Mouse (Mus musculus) heart, postnatal 10 days (tissue): ENCODE data around the gene Shb. TPM values are rescaled to one million over a fixed set of nuclear protein-coding genes. Genes with fewer than 3 reads are reported as not detected.
"Not testable (repeated sequence)": the region's sequence is repeated elsewhere in the genome, so short reads cannot be mapped to it uniquely, and the experiment has no call there.

ENCODE experiments used
- DNase-seq, 2 experiments: peaks; one replicate each; pipeline ENCODE4 v3.0.0; 2021
- intact Hi-C: fragments of 180-260 bp; cut with DNase I; formaldehyde crosslinking; loops from one replicate; pipeline ENCODE4 v1.15.1; 2025
- total RNA-seq, 2 experiments: library from RNA; stranded (reverse); gene quantifications; 2 replicates each; pipeline ENCODE4 v1.2.3; 2021

The Shb gene
- total RNA-seq, 2 experiments from 2014 or later: 67.9 to 71.6 TPM

DNA sequence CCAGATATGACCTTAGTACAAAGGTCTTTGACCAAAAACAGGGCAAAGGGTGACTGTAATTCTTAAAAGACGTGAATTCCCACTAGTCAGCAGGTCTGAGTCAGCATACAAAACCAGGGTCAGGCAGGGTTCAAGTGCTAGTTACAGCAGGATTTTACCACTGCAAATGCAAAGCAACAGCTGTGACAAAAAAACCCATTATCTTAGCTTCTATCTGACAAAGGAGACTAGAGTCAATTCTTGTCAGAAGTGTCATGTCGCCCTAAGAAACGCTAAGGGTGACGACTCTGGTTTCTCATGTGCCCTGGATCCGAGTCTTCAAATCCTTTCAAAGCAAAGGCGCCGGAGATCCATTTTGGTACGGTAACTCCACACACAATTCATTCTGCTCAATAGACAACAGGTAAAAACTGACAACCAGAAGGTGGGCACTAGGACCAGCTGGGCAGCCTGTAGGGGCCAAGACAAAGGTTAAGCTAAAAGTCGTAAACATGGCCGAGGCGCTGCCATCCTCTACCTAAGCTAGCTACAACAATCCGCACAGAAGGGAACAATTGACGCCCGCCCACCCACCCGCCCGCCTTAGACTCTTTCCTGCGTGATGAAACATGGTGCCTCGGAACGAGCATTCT is 124.5 kb downstream of the Shb start:
- intact Hi-C loops: loop anchor here (1.0 kb wide), 1 partner anchor 66 kb away; the partner anchor contains the start of genes Dcaf10 and Exosc3
- DNase-seq: peak in 1 of 2 experiments; percentile 36

DNA sequence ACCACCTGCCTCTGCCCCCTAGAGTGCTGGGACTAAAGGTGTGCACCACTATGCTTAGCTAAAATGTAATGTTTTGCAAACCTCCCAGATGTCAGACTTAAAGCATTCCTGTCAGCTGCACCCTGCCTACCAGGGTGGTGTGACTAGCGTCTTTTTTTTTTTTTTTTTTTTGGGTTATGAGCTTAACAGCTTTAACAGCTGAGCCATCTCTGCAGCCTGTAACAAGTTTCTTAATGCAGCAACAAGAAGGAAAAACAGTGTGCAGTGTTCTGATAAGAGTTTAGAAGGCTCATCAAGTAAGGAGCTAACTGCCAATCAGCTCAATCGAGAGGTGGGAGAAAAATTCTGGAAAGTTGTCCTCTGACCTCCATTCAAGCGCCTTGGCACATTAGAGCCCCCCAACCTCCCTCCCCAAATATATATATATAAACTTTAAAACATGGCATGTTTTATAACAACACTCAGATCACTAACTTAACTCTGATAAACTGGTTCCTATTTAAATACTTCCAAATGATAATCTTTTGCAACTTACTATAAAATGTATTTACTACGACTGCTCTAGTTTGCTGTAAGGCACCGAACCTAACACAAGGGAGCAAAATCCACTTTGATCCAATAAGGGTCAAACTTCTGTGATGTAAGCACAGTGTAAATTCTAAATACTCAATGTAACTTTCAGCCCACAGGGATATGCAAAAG is 125.1 kb downstream of the Shb start:
- intact Hi-C loops: loop anchor here (1.0 kb wide), 1 partner anchor 65 kb away; the partner anchor contains the start of genes Dcaf10 and Exosc3

DNA sequence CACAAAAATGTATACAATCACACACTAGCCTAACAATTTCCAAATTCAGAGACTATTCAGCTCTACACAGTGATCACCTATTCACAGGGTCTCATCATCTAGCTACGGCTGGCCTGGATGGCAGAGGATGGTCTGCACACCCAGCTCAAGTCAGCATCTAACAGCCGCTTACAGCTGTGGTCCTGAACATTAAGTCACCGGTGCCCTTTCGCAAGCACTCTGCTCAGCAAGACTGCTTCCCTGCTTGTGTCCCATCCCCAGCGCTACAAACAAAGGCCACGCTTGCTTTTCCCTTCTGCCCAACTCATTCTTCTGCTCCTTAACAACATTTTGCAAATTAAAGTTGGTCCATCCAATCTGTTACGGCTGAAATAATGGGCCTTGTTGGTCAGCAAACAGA is 125.9 kb downstream of the Shb start:
- no peak for DNase-seq
- intact Hi-C loops: no loop called here

More for the DNA sequence above, 125.1 kb downstream of the Shb start:
- DNase-seq: no peak

DNA sequence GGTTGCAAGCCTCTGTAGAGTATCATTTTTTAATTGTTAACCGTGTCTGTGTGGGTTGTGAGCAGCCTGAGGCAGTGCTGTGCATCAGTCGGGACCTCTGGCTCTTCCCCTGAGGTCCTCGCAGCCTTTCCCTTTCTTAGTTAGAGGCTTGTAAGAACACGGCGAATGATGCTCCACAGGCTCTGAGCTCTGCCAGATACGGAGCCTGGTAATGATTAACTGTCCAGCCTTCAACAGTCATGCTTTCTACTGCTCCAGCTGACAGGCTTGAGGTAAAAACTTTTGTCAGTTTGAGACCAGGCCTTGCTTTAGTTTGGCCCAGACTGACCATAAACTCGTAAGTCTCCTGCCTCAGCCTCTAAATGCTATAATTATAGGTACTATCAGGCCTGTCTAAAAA is 127.0 kb downstream of the Shb start:
- DNase-seq: no peak
- intact Hi-C loops: no loop called here

DNA sequence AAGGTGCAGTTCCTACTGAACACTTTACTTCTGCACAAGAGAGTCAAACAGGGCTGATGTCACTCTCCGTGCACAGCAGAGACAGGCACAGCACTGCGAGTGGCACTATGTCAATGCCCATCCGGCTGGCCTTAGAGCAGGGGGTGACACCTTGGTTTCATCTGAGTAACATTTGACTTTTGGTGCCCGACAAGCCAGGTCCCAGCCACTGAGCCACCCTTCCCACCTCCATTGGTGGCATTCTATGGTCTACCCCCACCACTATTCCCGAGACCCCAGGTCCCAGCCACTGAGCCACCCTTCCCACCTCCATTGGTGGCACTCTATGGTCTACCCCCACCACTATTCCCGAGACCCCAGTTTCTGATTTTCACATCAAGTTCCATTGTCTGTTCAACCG is 128.2 kb downstream of the Shb start:
- DNase-seq: no peak
- intact Hi-C loops: no loop called here

DNA sequence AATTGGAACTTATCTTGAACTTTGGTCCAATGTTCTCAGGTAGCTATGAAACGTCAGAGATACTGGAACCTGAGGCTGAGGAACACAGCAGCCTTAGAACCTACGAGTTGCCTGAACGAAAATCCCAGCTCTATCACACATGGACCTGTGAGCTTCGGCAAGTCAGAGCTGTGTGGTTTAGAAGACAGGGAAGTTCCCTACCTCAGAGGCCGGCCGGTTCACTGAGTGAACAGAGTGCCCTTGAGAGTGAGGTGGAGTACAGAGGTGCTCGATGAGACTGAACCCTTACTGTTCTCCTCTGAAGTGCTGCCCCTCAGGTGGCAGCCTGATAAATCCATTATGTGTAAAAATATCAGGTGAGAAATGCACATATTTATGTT is 128.8 kb downstream of the Shb start:
- intact Hi-C loops: no loop called here
- no peak for DNase-seq

DNA sequence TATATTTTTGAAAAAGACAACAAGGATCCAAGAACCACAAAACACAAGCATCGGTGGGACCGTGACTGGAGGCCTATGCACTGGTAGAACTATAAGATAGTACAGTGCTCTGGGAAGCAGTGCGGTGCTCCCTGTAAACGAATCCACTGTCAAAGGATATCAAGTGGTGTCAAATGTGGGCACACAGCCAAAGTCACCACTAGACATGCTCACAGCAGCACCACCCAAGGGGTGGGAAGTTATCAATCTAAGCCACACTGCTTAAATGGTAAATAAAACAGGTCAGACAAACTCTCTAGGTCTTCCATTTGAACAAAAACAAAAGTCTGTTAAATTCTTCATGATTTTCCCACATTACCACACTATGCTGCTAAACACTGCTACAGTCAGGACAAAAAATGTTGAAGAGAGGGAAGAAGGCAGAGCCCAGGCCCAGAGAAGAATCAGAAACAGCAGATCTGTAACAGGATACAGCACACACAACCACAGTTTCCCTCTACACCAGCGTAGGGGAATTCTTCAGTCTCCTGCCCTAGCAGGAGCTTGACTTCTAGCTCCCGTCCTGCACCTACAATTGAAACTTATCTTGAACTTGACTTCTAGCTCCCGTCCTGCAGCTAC is 129.3 kb downstream of the Shb start:
- DNase-seq: peak; percentile 55 to 57
- intact Hi-C loops: no loop called here

DNA sequence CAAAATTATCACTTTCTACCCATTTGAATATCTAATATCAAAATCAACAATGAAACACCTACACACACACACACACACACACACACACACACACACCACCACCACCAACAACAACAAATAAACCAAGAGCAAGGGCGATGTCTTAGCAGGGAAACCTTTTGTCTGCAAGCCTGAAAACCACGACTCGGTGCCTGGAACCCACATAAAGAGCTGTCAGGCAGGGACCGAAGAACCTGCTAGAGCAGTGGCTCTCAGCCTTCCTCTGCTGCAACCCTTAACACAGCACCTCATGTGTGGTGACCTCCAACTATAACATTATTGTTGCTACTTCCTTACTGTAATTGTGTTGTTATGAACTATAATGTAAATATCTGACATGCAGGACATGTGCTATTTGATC is 130.0 kb downstream of the Shb start:
- DNase-seq: no peak
- intact Hi-C loops: no loop called here

DNA sequence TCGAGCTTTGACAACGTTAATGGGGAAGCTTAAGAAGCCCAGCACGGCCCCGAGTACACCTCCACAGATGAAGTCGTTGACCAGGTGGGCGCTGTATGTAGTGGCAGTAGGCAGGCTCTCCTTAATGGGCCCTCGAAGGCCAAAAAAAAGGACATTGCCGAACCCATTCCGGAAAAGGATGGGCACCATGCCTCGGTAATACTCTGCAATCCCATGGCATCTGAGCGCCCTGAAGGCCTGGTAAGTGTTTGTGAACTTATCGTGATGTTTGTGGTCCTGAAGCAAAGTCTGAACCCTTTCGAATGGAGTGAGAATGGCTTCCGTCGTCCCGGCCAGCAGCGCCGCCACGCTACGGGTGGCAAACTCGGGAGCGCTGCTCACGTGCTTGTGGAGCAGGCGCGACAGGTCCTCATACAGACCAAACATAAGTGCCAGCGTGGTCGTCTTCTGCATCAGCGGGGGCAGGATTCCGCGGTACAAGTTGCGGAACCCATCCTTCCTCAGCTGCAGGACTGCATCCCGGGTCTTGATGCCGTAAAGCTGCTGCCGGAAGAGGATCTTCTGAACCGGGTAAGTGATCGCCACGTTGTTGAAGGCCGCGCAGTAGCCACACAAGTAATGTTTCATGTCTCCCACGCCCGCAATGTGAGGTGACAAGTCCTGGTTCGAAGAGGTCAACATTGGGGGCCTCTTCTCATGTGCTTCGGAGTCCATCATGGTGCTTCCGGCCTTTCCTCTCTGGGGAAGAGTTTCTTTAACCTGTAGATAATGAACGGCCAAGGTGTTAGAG is 132.7 kb downstream of the Shb start:
- intact Hi-C loops: no loop called here
- DNase-seq: no peak

DNA sequence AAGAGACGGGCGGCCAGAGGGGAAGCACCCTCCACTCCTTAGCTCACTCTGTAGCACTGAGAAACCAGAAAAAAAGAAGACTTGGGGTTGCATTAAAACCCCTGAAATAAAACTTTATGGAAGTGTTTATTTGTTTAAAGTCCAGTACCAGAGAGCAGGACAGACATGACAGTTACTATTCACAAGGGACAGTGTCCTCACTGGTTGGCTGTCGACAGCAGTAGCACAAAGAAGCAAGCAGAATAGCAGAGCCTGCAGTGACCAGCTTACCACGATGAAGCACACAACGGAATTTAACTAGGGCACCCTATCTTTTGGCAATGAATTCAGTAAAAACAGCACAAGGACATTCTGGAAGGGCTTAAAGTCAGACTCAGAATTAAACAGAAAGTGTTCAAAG is 134.0 kb downstream of the Shb start:
- DNase-seq, intact Hi-C loops: not testable (repeated sequence)

DNA sequence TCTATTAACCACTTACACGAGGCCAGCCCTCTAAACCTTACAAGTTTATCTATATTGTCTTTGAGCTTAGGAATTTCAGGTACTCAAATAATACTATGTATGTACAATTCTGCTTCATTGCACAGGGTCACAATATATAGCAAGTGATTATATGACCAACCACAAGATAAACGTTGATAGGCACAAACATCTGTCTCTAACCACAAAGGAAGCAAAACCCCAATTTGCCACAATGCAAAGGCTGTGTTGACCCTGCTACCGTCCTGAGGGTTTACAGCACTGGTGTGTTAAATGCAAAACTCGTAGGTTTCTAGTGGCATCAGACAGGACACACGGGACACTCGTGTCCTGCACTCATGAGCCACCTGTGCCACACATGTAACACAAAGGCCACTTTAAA is 136.1 kb downstream of the Shb start:
- DNase-seq, intact Hi-C loops: not testable (repeated sequence)

DNA sequence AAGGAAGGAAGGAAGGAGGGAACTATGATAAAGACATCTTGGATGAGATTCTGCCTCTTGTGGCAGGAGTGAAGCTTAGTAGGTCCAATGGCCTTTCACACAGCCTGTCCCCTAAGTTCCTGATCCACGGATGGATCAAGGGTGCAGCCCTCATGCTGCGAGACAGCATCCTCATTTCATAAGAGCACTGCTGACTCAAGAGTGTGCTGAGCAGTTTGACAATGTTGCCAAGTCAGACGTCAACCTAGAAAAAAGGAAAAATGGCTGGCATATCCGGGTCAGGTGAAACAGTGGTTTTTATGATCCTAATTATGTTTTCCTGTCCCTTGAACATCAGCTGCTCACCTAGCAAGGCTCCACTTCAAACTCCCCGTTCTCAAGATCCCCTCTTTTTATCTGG is 138.6 kb downstream of the Shb start:
- intact Hi-C loops: loop anchor here (5.0 kb wide), 1 partner anchor 46 kb away; no protein-coding TSS in a partner anchor
- no peak for DNase-seq

DNA sequence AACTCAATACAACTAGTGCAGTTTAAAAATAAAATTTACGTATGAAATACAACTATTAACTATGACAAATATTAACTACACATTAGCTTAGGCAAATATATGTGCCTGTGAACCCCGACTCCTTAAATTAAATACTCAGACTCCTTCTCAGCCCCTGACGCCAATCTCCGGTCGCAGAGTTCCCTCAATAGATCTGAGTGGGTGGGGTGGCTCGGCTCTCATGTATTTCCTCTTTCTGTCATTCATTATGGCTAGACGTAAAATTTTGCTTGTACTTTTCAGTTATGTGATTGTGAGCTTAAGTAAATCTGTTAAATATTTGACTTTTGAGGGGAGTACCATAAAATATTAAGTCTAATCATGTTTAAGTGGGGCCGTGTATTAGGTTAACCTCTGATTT is 139.3 kb downstream of the Shb start:
- no peak for DNase-seq
- intact Hi-C loops: loop anchor here (5.0 kb wide), 1 partner anchor 46 kb away; no protein-coding TSS in a partner anchor

DNA sequence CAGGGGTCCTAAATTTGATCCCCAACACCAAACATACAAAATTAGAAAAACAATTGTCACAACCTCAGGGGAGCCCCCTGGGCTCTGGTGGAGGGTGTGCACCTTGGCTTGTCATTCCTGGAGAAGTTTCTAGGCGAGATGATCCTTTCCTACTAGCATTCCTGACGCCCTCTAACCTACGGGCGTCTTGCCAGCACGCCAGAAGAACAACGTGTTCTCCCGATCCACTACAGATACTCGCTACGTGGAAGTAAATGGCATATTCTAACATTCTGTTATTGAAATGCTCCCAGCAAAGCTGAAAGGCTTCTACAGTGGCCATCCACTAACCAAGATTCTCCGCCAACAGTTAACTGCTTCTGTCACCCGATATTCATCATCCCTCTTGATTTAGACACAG is 139.7 kb downstream of the Shb start:
- intact Hi-C loops: loop anchor here (5.0 kb wide), 1 partner anchor 45 kb away; no protein-coding TSS in a partner anchor
- DNase-seq: no peak

DNA sequence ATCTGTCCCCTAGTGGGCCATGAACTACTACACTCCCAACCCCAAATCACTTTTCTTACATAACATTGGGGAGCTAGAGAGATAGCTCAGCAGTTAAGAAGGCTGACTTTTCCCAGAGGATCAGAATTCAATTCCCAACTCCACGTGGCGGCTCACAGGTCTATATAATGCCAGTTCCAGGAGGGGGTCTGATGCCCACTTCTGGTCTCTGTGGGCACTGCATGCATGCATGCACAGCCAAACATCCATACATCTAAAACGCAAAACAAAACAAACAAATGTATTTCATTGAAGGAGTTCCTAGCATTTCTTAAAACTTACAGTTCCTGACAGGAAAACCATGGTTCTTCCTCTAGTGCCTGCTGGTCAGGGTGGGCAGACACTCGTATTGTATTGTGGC is 140.2 kb downstream of the Shb start:
- intact Hi-C loops: loop anchor here (5.0 kb wide), 1 partner anchor 45 kb away; no protein-coding TSS in a partner anchor

DNA sequence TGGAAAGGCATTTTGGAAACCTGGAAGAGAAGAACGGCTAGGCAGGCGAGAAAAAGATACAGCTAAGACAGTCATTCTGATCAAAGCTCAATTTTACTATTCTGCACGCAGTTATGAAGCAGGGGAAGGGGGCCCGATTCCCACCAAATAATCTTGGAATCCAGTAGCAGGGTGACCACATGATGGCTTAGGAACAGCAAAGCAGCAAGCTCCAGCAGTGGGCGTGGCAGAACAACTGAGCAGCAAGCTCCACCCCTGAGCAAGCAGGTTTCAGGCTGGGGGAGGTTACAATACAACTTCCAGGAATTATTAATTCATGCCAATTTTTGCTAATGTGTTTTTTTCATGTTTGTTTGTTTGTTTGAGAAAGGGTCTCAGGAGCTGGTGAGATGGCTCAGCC is 145.0 kb downstream of the Shb start:
- DNase-seq, intact Hi-C loops: not testable (repeated sequence)

More for the DNA sequence above, 140.2 kb downstream of the Shb start:
- no peak for DNase-seq

DNA sequence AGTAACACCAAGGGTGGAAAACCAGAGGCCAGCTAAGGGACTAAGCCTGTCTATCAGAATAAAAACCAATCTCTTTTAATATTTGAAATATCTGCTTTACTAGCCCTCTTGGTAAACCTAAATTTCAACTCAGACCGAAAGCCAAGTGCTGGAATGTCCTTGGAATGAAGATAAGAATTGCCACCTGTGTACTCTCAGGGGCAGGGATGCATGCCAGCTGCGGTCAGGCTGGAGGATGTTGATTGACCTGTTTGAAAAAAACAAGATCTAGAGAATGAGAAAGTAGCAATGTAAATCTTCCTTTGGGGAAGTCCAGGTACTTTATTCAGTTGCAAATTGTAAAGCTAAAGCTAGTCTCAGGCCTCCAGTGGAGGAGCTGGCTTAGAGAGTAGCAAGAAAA is 150.1 kb downstream of the Shb start:
- intact Hi-C loops, DNase-seq: not testable (repeated sequence)

DNA sequence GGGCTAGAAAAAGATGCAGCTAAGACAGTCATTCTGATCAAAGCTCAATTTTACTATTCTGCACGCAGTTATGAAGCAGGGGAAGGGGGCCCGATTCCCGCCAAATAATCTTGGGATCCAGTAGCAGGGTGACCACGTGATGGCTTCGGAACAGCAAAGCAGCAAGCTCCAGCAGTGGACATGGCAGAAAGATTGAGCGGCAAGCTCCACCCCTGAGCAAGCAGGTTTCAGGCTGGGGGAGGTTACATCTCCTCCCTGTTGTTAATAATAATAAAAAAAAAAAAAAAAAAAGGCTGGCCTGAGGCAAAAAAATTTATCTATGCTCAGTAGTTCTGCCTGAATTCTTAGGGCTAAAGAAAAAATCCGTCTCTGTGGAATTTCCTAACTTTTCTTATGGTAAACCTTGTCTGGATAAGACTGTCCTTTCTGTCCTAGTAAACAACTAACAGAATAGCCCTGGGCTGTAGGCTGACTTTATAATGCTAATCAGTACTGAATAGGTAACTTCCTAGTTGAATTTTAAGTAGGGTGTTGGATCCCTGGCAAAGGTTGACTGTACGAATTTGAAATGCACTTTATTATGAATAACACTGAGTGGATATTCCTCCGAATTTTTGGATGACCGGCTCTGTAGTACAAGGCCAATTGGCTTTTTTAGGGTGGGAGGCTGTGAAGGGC is 151.2 kb downstream of the Shb start:
- intact Hi-C loops, DNase-seq: not testable (repeated sequence)

DNA sequence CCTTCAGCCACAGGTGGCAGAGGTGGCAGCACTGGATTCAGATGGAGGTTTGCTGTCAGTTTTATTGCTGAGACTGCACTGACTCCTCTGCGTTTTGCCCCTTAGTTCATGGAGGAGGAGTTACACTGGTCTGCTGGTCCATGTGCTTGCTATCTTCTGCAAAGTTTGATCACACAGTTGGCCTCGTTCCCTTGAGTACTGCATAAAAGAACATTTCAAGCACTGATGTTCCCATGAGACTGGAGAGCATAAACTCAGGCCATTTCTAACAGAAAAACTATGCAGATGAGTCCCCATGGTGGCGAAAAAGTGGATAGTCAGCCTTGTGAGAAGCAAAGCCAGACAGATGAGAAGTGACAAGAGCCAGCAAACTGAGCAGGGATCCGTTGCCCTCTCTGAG is 155.7 kb downstream of the Shb start:
- intact Hi-C loops: no loop called here
- DNase-seq: peak; percentile 16 to 28

DNA sequence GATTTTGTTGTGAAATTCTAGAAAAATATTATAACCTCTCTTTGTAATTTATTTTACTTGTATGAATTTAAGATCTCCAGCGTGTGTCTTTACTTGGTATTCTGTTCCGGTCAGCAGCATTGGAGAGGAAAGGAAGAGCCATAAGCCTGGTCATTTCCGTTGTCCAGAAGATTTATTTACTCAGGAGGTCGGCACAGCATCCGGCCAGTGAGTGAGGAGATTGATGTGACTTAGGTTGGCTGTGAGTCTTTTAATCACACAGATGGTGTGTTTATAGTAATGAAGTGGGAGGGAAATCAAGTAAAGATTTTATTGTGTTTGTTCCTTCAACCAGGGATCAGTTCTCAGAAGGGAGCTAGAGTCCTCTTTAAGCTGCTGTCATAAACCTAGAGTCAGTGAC is 157.4 kb downstream of the Shb start:
- DNase-seq: no peak

More for the DNA sequence above, 157.4 kb downstream of the Shb start:
- intact Hi-C loops: no loop called here
